Mouse (Mus musculus) kidney, adult 9 months (tissue): ENCODE measurements at regions not wholly inside any gene's neighbourhood (a gene's known extent, or its start where the extent isn't known, plus 50 kb on each side); places are given as distances from the start of the nearest gene placed in this dataset.

Source experiments
- DNase-seq: peaks from one replicate; pipeline ENCODE4 v3.0.0; 2022

DNA sequence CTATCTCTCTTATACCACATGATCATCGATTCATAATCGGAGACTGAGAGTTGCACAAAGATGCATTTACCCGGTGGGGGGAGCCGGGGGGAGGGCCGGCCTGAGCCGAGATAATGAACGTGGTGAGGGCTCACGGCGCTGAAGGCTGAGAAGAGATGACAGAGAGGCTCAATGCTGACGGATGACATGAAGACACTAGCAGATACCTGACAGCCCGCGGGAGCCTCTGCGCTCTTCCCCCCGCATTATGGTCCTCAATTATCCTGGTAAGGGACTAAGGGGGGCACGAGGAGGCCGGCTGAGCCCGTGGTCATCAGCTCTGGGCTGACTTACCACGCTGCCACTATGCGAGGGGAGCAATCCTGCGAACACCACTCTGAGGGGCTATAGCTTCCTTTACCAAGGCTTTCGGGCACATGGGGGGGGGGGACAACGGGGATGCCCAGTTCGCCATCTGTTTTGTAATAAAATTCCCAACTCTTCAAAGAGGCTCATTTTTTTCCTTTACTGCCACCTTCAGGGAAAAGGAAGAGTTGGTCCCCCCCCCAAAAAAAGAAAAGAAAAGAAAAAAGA lies 430.3 kb downstream of the Zfp536 start:
- DNase-seq = no peak

DNA sequence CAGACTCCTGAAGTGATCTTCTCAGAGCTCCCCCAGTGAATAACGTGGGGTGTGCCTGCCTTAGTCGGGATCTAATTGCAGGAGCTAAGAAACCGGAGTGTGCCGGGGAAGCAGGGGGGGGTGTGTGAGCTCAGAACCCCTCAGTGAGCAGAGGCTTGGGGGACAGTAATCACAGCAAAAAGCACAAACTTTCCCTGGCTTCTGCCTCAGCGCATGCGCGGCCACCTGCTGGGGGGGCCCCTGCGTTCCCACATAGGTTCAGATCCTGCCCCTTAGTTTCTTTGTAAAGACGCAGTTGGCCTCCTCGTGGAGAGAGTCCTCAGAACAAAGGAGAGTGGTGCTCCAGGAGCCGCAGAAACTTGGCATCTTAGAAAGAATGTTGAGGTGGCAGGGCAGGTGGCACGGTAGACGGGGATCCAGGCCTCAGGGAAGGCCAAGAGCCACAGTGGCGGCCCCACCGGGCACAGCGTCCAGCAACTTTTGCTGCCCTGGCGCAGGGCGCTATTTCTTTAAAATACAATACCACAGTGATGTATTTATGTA lies 429.7 kb downstream of the Zfp536 start:
- no peak for DNase-seq

DNA sequence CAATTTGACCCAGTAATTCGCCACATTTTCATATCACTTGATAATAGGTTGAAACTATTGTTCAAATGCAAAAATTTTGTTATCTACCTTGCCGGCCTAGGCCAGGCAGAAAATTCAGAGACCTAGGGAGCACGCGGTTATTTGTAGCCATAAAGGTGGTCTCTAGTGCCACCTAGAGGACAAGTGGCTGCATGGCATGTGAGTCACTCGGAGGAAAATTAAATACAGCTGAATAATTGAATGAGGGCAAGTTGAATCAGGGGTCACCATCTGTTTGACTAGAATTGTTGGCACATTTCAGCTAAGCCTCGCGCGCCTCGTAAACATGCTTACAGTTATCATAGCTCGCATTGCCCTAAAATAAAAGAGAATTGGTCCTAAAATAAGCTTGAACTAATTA lies 427.4 kb downstream of the Zfp536 start:
- DNase-seq = peak; percentile 66

DNA sequence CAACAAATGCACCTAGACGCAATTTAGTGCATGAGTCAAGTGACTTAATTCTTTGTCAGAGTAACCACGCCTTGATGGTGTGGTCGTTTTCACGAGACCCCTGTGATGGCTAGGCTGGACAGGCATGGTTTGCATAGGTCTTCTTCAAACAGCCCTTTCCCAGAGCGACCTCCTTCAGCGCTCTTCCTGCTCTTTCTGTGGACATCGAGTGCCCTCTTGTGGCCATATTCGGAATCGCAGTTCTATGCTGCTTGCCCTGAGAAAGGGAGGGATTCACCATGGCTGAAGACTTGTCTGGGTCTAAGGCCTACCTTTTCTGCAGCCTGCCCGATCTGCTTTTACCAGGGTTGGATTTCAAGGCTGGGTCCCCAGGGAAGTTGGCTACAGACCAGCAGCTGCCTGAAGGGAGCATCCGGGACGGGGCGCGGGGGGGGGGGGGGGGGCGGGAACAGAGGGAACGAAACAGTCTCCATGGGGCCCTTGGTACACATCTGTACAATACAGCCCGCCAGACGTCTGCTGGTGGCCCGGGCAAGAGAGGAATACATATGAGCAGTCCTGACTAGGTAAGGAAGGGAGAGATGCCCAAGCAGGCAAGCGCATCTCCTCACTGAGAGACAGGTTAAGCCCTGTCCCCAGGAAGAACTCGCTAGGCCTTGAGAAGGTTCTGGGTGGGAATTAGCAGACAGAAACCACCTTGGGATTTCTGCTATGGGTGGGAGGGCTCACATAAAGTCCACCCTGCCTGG lies 415.6 kb downstream of the Zfp536 start:
- DNase-seq = peak; percentile 82

DNA sequence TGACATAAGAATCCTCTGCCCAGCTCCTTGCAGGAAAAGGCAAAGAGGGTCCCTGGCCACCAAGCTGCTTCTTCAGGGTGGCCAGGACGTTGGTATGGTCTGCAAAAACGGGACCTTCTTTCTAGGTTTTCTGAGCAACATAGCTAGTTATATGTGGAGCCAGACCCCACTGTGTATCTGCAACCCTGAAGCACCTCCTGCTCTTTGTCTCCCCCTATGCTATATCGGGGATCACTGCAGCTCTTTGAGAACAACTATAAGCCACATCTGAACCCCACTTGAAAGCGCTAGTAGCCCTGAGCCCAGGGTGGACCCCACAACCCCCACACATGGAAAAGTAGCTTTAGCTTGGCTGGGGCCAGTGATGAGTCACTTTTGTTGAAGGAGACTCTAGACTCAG lies 414.9 kb downstream of the Zfp536 start:
- DNase-seq = no peak

DNA sequence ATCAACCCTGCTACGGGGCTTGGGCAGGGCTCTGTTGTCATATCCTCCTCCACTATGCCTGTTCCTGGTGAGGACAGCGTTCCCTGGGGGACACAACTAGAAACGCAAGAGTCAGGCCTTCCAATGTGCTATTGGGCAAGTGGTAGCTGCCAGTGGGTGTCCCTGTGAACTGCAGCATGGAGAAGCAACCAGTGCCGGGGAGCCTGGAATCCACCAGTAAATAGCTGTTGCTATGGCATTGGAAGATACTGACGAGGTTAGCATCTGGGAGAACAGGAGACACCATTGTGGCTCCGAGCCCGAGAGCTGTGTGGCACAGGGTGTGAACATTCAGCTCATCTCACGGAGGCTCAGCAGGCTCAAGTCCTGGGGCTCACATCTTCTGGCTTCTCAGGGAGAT lies 414.0 kb downstream of the Zfp536 start:
- DNase-seq = no peak

DNA sequence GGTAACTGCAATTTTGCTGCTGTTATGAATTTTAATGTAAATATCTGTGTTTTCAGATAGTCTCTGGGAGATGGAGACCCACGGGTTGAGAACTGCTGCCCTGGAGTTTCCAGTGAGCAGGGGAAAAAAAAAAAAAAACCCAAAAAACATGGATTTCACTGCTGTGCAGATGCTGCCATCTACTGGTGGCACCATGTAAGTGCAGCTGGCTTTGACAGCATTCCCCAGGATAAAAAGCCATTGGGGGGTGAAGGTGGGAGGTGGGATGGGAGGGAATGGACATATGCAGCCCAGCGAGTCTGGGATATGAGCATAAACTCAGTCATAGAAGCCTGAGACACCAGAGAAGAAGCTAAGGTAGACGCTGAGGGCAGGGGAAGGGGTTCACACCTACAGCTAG lies 413.3 kb downstream of the Zfp536 start:
- peak; percentile 21 for DNase-seq

DNA sequence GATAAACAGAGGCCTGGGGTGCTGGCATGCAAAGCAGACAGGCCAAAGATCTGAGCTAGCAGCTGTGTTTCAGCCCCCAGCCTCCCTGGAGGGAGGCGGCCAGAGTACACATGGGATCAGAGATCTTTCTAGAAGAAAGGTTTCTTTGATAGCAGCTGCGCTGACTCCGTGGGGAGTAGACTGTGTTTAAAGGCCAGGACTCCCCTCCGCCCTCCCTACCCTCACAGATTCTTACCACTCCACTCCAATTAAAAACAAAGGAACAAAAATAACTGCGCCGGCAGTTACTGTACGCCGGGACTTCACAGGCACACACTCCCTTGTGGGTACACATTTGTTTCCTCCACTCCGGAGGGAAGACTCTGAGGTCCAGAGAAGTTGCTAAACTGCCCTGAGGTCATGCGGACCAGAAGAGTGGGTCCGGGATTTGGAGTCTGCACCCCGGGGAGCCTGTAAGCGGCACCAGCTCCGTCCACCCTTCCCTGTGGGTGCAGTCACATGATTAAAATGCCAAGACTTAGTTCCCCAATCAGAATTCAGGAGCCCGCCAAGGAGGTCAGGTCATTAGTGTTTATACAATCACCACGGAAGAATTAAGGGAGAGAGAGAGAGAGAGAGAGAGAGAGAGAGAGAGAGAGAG lies 411.5 kb downstream of the Zfp536 start:
- DNase-seq = peak; percentile 15

DNA sequence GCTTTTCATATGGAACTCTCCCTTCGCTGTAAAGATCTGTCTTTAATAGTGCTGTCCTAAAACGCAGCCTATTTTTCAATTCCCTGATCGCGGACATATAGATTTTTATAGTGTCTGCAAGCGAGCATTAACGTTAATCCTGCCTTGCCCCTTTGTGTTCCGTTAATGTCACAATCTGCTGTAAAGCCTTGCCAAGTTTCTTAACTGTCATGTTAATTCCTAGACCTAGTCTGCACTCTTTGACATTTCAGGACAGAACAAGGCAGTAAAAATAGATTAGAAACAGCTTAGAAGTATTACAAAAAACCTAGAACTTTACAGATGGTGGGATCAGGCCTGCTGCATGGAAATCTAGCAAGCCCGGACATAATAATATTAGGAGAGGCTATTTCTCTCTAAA lies 410.6 kb downstream of the Zfp536 start:
- DNase-seq = no peak

DNA sequence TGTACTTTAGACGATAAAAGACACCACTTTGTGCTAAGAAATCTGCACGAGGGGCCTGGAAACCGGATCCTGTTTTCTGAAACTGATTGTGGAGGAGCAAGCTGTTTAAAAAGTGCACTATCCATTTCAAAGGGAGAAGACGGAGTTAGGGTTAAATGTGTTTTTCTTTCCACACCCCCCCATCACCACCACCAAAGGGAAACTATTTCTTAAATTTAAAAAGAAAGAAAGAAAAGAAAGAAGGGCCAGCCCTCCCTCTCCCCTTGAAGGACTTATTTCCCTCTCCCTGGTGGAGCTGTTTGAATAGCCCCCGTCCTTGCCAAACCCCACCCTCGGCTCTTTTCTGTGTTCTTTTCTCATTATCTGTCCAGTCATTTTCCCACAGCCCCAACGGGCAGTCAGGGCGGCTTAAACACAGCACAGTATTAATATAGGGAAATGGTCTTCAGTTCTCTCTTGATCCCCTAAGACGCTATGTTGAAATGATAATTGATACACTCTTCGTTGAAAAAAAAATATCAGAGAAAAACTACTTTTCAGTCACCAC lies 409.7 kb downstream of the Zfp536 start:
- DNase-seq = no peak

DNA sequence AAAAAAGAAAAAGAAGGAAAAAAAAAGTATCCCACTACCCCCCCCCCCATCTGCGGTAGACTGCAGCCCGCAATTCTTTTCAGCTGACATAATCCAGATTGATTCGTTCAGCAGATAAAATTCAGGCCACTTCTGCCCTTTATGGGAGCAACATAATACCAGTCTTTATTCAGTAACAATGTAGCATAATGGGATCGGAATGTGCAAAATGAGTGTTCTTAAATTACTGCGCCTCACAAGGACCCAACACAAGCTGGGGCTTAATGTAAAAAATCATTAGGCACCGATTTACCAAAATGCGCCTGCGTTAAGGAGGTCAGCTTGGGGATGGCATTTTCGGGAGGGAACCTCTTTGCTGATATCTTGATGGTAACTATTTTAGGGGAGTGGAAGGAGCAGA lies 409.2 kb downstream of the Zfp536 start:
- no peak for DNase-seq

DNA sequence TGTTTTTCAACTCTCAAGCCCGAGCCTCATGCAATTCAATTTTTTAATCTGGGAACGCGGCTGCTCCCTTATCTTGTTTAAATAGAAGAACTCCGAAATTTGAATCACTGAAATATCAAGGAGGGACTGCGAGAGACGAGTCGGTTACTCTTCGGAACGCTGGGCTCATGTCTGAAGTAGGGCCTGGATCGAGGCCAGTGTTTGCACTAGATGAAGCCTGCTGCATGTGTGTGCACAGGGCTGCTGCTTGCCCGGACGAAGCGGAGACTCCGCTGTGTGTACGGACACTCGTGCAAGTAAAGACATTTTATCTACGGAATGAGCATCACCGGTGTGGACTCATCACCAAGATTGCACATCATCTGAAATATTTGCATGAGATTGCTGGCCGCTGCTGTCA lies 407.4 kb downstream of the Zfp536 start:
- no peak for DNase-seq

DNA sequence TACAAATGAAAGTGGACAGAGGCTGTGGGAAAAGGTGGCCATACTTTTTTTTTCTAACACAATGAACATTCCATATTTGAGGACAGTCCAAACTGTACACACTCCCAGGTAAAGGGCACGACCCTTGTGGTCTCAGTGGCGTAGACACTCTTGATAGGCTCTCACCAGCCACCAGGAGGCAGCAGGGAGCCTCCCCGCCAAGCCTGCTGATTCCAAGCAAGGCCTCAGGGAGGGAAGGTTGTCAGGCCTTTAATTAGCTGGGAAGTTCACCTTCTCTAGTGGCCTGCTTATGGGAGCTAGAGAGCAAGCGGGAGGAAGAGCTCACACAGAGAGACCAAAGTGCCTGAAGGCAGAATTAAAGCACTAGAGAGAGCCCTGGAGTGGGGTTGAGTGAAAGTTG lies 403.7 kb downstream of the Zfp536 start:
- DNase-seq = no peak

DNA sequence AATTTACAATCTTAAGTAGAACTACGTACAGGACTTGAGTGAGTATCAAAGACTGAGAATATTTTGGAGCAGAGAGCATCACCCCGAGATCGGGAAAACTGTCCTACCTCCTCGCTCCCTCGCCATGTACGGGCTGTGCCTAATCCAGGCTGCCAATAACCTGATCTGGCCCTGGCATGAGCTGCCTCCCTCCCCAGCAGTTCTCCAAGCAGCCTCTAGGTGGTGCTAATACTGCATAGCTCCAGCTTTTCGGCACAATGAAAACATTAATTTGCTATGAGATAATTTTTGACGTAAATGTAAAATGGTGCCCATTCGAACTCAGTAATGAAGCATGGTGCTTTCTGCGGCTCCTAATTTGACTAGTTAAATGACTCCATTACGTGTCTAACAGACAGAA lies 399.6 kb downstream of the Zfp536 start:
- DNase-seq = peak; percentile 71

DNA sequence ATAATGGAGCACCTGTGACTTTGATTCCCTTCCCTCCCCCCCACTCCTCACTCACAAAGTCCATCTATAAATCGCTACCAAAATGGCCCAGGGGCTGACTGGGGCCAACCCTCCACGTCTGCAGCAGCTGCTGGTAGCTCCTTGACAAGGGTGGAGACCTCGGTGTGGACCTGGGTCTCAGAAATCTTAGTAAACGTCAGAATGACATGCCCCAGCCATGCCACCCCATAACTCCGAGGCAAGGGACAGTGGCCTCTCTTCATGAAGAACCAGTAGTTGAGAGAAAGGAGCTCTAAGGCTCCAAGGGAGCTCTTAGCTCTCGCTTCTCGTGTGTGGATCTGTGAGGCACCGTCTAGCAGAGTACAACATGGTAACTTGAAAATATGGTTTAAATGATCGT lies 398.4 kb downstream of the Zfp536 start:
- no peak for DNase-seq

DNA sequence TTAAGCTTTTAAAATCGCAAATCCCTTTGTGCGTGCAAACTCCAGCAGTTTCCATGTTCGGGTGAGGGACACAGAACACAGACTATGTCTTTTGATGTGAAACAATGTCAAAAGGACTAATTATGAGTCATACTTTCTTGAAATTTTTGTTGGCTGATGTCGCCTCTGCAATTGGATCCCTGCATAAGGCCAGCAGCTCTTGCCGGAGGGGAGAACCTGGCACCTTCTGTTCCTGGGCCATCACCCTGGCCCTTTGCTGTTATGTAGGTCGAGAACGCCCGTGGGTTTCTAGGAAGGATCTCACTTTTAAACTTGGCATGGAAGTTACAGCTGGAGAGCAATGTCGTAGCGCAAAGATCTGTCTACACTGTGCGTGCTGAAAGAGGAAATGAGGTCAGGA lies 397.9 kb downstream of the Zfp536 start:
- no peak for DNase-seq

DNA sequence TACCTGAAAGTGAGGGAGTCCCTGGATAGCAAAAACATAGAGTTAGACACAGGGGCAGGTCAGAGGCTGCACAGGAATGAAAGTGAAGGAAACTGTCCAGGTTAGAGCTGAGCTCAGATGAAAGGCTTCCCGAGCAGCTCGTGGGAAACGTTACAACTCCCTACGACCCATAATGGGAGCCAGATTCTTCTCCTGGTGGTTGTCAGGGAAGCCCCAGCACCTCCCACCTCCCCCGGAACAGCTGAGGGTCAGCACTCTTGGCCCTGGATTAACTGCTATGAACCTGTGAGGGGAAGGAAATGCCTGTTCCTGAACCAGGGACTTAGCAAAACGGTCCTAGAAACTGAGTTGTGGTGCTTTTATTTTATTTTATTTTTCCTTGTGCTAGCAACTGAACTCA lies 397.2 kb downstream of the Zfp536 start:
- no peak for DNase-seq

DNA sequence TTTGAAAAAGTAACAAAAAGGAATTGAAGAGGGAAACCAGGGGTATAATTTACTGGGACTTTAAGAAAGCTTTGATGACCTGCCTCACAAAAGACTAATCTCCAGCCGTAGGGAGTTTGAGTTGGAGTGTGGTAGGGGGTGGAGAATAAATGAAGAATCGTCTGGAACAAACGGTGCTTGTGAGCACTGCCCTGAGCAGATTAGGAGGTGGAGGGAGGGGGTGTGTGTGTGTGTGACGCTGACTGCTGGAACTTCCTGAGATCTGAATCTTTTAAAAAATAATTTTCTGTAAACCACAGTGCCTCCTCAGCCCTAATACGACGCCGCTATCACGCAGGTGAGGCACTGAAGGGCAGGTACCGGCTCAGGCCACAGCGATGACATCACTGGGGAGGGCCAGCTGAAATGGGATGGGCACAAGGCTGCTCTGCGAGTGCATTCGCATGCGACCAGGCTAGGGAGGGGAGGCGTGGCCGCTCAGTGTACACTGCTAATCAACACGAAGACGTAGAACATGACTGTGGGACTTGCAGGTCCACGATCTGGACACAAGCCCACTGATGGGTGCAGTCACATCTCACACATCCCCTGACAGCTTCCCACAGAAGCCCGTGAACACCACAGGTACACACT lies 395.4 kb downstream of the Zfp536 start:
- no peak for DNase-seq

DNA sequence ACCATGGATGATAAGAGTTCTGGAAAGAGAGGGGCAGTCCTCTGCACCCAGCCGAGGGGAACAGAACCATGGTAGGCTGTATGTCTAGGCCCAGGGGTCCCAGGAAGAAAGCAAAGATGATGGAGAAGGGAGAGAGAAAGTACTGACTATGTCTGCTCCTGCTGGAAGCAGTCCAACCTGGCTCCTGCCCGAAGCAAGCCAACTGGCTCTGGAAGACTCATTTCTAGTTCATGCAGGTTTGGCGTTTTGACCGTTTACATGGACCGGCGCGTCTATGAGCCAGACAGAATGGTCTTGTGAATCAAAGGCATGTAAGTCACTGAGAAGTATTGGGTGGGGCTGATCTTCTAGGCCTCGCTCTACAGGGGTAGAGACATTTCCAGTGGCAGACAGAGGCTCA lies 385.6 kb downstream of the Zfp536 start:
- no peak for DNase-seq

DNA sequence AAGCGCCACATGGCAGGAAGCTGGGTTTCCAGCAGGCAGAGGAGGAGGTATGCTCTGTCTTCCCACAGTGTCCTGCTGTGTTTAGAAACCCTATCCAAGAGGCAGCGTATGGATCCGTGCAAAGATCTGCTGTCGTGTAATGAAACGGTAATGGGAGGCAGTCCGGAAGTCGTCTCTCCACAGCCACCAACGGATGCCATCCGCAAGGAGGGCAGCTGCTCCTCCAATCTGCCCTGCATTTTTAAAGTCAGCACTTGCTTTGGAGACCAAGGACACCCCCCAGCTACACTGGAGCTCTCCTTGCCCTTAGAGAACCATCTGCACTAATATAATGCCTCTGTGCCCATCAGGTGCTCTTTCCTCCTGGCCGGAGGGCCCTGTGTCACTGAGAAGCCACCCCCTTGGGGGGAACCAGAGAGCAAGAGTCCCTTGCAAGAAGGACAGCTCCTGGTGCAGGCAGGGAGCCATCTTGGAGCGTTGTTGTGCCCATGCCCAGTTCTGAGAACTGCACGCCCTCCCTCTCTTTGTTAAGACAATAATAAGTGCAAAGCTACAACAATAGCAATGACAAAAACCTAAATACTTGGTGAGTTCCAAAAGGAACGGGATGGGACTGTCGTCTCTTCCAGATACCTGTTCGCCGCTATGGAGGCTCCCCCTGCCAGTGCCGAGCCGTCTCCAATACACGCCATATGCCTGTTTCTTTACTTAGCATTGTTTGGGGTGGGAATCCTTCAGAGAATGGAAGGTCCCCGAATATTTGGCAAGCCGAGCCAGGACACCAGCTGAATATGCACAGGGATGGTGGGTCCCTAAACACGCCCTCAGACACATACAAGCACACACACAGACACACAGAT lies 384.4 kb downstream of the Zfp536 start:
- DNase-seq = no peak

DNA sequence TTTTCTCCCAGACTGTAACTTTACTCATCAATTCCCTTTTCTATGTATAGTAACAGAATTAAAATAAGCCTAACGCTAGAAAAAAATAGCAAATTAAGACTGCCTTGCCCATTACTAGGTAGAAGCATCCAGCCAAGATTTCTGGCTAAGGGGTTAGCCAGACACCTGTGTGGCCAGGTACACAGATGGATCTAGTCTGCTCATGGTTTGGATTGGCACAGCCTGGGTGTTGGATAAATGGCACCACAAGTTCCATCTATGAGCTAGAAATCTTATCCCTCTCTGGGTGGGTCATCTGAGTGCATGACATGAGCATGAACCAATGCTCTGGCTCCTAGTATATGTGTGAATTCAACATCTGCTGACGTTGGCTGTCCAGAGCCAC lies 383.7 kb downstream of the Zfp536 start:
- no peak for DNase-seq

DNA sequence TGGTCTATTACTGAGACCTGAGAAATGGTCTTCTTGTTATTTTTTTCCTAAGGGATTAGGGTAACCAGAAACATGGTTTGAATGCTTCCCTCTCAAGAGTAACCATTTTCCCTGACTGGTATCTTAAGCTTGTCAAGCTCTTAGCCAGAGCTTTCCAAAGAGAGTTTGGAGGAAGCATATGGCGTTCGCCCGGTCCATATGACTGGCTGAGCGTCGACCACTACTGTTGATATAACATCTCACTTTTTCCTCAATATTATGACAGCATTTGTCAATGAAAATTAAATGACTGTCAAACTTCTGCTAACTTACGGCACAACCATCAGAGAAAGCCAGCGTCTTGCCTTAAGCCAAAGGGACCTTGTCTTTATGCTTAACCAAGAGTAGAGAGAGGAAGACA lies 383.2 kb downstream of the Zfp536 start:
- no peak for DNase-seq

DNA sequence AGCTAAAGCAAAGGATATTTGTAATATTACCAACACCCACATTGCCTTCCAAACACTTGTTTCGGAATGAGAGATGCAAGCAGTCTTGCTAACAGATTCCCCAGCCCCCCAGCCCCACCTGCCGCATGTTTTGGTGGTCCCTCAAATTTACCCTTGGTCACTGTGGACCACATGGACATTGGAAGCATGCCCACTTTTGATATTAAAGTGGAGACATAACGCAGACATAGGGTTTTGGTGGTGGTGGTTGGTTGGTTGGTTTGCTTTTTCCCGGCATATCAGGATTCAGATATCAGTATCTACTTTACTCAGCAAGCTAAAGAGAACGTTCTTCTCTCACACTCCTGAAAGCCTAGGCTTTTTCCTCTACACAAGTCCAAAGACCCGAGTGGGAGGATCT lies 381.3 kb downstream of the Zfp536 start:
- DNase-seq = no peak
